Mouse (Mus musculus): ENCODE data around the gene Urad. TPM values are rescaled to one million over a fixed set of nuclear protein-coding genes. Genes with fewer than 3 reads are reported as not detected.

Gene Urad
- polyA plus RNA-seq, 1 experiment from 2014 or later, result not detected

GRCm38 (mm10) chr5:147329946-147330345 is 7.7 kb upstream of the Urad start:
- POLR2A ChIA-PET, result interaction anchor here (0.6 kb wide), 2 partner anchors 94 to 864 kb away, joined by 3 to 4 read pairs; no protein-coding TSS in a partner anchor
- ATAC-seq (no peak), DNase-seq (ENCODE audit: low read depth, low spot score) (no peak)
- peaks cover 4% of the 10 kb centered on the region for H3K27me3 ChIP-seq
- CTCF ChIA-PET, result interaction anchor here (1.3 kb wide), 1 partner anchor 27 kb away, joined by 3 read pairs; no protein-coding TSS in a partner anchor
- in situ Hi-C loops (cut with MboI; ENCODE audit: low pct_unique_long_range_greater_than_20kb), result loop anchor here (25.0 kb wide), 1 partner anchor 907 kb away; no protein-coding TSS in a partner anchor
- TF ChIP-seq CTCF (IDR thresholded peaks at IDR 0.05), result no peak

GRCm38 (mm10) chr5:147327636-147328035 is 5.4 kb upstream of the Urad start:
- POLR2A ChIA-PET, result no interaction called here
- TF ChIP-seq CTCF (IDR thresholded peaks at IDR 0.05), result peak; percentile 42
- DNase-seq (ENCODE audit: low read depth, low spot score) (no peak), ATAC-seq (no peak)
- in situ Hi-C loops (cut with MboI; ENCODE audit: low pct_unique_long_range_greater_than_20kb), result loop anchor here (25.0 kb wide), 1 partner anchor 910 kb away; no protein-coding TSS in a partner anchor
- peaks cover 5% of the 10 kb centered on the region for H3K27me3 ChIP-seq
- CTCF ChIA-PET, result interaction anchor here (1.5 kb wide), 1 partner anchor 17 kb away, joined by 3 read pairs; no protein-coding TSS in a partner anchor

- no peak for TF ChIP-seq CTCF (IDR thresholded peaks at IDR 0.05)
- no peak for ATAC-seq
- in situ Hi-C loops (cut with MboI; ENCODE audit: low pct_unique_long_range_greater_than_20kb), result loop anchor here (25.0 kb wide), 1 partner anchor 911 kb away; no protein-coding TSS in a partner anchor
- H3K27me3 ChIP-seq, result peaks cover 8% of the 10 kb centered on the region
- no peak for DNase-seq (ENCODE audit: low read depth, low spot score)
- POLR2A ChIA-PET, result no interaction called here
- CTCF ChIA-PET, result interaction anchor here (1.1 to 1.5 kb wide), 2 partner anchors 15 to 26 kb away, joined by 3 read pairs; no protein-coding TSS in a partner anchor
Measured at GRCm38 (mm10) chr5:147325931-147326330, 3.7 kb upstream of the Urad start.

GRCm38 (mm10) chr5:147323237-147323917 is 1.1 kb upstream of the Urad start:
- ChIA-PET CTCF (no interaction called here), POLR2A (no interaction called here)
- in situ Hi-C loops (cut with MboI; ENCODE audit: low pct_unique_long_range_greater_than_20kb), result loop anchor here (5.0 kb wide), 1 partner anchor 91 kb away; no protein-coding TSS in a partner anchor
- peaks cover 14% of the 10 kb centered on the region for H3K27me3 ChIP-seq
- ATAC-seq, result peak; percentile 70
- TF ChIP-seq CTCF (IDR thresholded peaks at IDR 0.05), result peak; percentile 97
- no peak for DNase-seq (ENCODE audit: low read depth, low spot score)

- TF ChIP-seq CTCF (IDR thresholded peaks at IDR 0.05), result peak; percentile 75
- ATAC-seq (no peak), DNase-seq (ENCODE audit: low read depth, low spot score) (no peak)
- POLR2A ChIA-PET, result no interaction called here
- CTCF ChIA-PET, result interaction anchor here (0.8 to 7.6 kb wide), 10 partner anchors 9 to 645 kb away, joined by 3 to 103 read pairs (median 16); partner anchors contain the start of gene Cdx2
- H3K27me3 ChIP-seq, result peaks cover 10% of the 10 kb centered on the region
- in situ Hi-C loops (cut with MboI; ENCODE audit: low pct_unique_long_range_greater_than_20kb), result loop anchor here (5.0 kb wide), 3 partner anchors 87 to 647 kb away; no protein-coding TSS in a partner anchor
Measured at GRCm38 (mm10) chr5:147319653-147320052, 2.6 kb downstream of the Urad start.

- ChIA-PET POLR2A (interaction anchor here (1.6 kb wide), 1 partner anchor 413 kb away, joined by 5 read pairs; no protein-coding TSS in a partner anchor), CTCF (interaction anchor here (0.6 to 7.6 kb wide), 18 partner anchors 10 to 648 kb away, joined by 3 to 103 read pairs (median 4); partner anchors contain the start of gene Cdx2)
- TF ChIP-seq CTCF (IDR thresholded peaks at IDR 0.05), result no peak
- peaks cover 13% of the 10 kb centered on the region for H3K27me3 ChIP-seq
- in situ Hi-C loops (cut with MboI; ENCODE audit: low pct_unique_long_range_greater_than_20kb), result loop anchor here (5.0 kb wide), 2 partner anchors 411 to 646 kb away; no protein-coding TSS in a partner anchor
- no peak for ATAC-seq
- no peak for DNase-seq (ENCODE audit: low read depth, low spot score)
Measured at GRCm38 (mm10) chr5:147317991-147318390, 4.2 kb downstream of the Urad start.

GRCm38 (mm10) chr5:147317321-147317720 is 4.9 kb downstream of the Urad start:
- TF ChIP-seq CTCF (IDR thresholded peaks at IDR 0.05), result no peak
- DNase-seq (ENCODE audit: low read depth, low spot score), result no peak
- ChIA-PET POLR2A (interaction anchor here (0.9 to 1.6 kb wide), 2 partner anchors 69 to 412 kb away, joined by 3 to 5 read pairs; no protein-coding TSS in a partner anchor), CTCF (interaction anchor here (0.6 to 7.6 kb wide), 10 partner anchors 9 to 642 kb away, joined by 3 to 103 read pairs (median 11); partner anchors contain the start of gene Cdx2)
- no peak for ATAC-seq
- in situ Hi-C loops (cut with MboI; ENCODE audit: low pct_unique_long_range_greater_than_20kb), result loop anchor here (5.0 kb wide), 2 partner anchors 410 to 645 kb away; no protein-coding TSS in a partner anchor
- H3K27me3 ChIP-seq, result peaks cover 12% of the 10 kb centered on the region

GRCm38 (mm10) chr5:147315432-147316075 is 6.7 kb downstream of the Urad start:
- H3K27me3 ChIP-seq, result peaks cover 16% of the 10 kb centered on the region
- in situ Hi-C loops (cut with MboI; ENCODE audit: low pct_unique_long_range_greater_than_20kb), result loop anchor here (5.0 kb wide), 2 partner anchors 408 to 643 kb away; no protein-coding TSS in a partner anchor
- ChIA-PET POLR2A (no interaction called here), CTCF (interaction anchor here (1.0 to 7.6 kb wide), 5 partner anchors 8 to 404 kb away, joined by 3 to 103 read pairs (median 3); partner anchors contain the start of gene Cdx2)
- no peak for ATAC-seq
- TF ChIP-seq CTCF (IDR thresholded peaks at IDR 0.05), result no peak
- DNase-seq (ENCODE audit: low read depth, low spot score), result no peak

- CTCF ChIA-PET, result interaction anchor here (1.1 to 7.6 kb wide), 3 partner anchors 8 to 403 kb away, joined by 3 to 103 read pairs (median 51); partner anchors contain the start of gene Cdx2
- no peak for DNase-seq (ENCODE audit: low read depth, low spot score)
Measured at GRCm38 (mm10) chr5:147314646-147315431, 7.4 kb downstream of the Urad start.

More at GRCm38 (mm10) chr5:147314646-147315431, 7.4 kb downstream of the Urad start:
- peak; percentile 78 for ATAC-seq
- peaks cover 11% of the 10 kb centered on the region for H3K27me3 ChIP-seq
- TF ChIP-seq CTCF (IDR thresholded peaks at IDR 0.05), result no peak
- in situ Hi-C loops (cut with MboI; ENCODE audit: low pct_unique_long_range_greater_than_20kb), result loop anchor here (5.0 kb wide), 2 partner anchors 408 to 643 kb away; no protein-coding TSS in a partner anchor
- POLR2A ChIA-PET, result no interaction called here
